Mouse (Mus musculus) splenic B cell, adult 2 months (primary cell): ENCODE measurements around the gene Slco6d1.
"Not testable (repeated sequence)": the region's sequence is repeated elsewhere in the genome, so short reads cannot be mapped to it uniquely, and the experiment has no call there.

ENCODE experiments used
- DNase-seq: peaks from one replicate; pipeline ENCODE4 v3.0.0-alpha.2; 2011; ENCODE audit warnings: low read depth, low spot score
- H3K27me3 ChIP-seq: 2 replicates; pipeline ENCODE4 v1.6.1; 2012; ENCODE audit warnings: mild to moderate bottlenecking, low read length, moderate library complexity, mixed read lengths; ENCODE audit not compliant: control insufficient read depth, poor library complexity, insufficient read depth, severe bottlenecking
- H3K36me3 ChIP-seq: 2 replicates; pipeline ENCODE4 v1.6.1; 2012; ENCODE audit warnings: mild to moderate bottlenecking, low read length, moderate library complexity, mixed read lengths; ENCODE audit not compliant: control insufficient read depth, poor library complexity, insufficient read depth, severe bottlenecking

The Slco6d1 gene

GRCm38 (mm10) chr1:98420824-98421223 lies at the start of gene Slco6d1:
TSS of gene Slco6d1 (plus strand) at chr1:98421124.
- no peak for DNase-seq
- no peaks in the 10 kb centered on the region for H3K36me3 ChIP-seq

GRCm38 (mm10) chr1:98392001-98392400 lies 28.9 kb upstream of the Slco6d1 start:
- DNase-seq, result no peak
- no peaks in the 10 kb centered on the region for H3K36me3 ChIP-seq
- no peaks in the 10 kb centered on the region for H3K27me3 ChIP-seq

More at GRCm38 (mm10) chr1:98420824-98421223, at the start of gene Slco6d1:
- H3K27me3 ChIP-seq, result no peaks in the 10 kb centered on the region

- H3K27me3 ChIP-seq, result no peaks in the 10 kb centered on the region
- no peak for DNase-seq
- H3K36me3 ChIP-seq, result no peaks in the 10 kb centered on the region
Measured at GRCm38 (mm10) chr1:98447929-98448328, 27.0 kb downstream of the Slco6d1 start.

DNA sequence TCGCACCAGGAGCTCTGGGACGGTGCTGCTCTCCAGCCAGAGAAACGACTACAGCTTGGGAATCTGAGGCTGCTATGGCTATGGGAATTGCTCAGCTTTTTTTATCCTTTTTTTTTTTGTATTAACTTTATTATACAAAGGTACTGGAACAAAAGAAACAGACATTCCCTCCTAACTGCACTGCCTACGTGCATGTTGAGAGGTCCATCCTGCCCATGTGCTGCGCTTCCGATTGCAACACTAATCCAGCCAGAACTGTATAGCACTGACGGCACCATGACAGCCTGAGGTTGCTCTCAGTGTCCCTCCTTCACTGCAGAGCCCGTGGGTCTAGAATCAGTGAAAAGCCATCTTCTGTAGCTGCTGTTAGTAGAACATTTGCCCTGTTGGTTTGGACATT lies 38.3 kb downstream of the Slco6d1 start:
- DNase-seq, H3K27me3 ChIP-seq, H3K36me3 ChIP-seq: not testable (repeated sequence)

DNA sequence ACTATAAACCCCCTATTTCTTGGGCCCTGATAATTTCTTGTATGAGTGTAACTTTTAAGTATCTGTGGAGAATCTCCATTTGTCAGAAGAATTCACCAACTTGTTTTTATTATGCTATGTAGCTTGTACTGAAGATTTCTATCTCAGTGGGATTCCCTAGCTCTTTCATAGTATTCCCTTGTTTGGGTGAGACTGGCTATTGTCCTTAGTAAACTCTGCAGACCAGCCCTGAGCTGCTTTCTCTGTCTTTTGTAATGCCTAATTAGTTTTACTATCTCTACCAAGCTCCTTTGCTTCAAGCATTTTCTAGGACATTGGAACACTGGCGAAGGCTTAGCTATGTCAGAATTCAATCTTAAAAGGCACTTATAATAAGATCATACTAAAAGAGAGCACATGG lies 55.5 kb downstream of the Slco6d1 start:
- not testable (repeated sequence) for H3K27me3 ChIP-seq, H3K36me3 ChIP-seq, DNase-seq

DNA sequence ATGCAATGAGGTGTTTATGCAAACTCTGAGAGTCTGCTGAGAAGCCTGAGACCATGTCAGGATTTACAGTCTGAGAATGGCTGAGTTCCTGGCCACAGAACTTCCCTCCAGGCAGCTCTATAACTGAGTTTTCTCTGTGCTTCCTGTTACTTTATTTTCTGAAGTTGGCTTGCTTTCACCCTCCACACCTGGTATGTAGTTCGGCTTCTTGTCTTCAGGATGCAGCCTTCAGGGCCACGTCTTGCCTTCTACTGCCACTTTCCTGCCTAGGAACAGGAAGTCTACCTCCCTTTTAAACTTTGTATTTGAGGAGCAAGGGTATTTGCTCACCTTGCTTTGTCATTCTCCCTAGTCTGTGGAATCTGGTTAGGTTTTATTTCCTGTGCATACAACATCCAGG lies 58.3 kb downstream of the Slco6d1 start:
- DNase-seq, result no peak
- Histone ChIP-seq H3K36me3 (no peaks in the 10 kb centered on the region), H3K27me3 (no peaks in the 10 kb centered on the region)

DNA sequence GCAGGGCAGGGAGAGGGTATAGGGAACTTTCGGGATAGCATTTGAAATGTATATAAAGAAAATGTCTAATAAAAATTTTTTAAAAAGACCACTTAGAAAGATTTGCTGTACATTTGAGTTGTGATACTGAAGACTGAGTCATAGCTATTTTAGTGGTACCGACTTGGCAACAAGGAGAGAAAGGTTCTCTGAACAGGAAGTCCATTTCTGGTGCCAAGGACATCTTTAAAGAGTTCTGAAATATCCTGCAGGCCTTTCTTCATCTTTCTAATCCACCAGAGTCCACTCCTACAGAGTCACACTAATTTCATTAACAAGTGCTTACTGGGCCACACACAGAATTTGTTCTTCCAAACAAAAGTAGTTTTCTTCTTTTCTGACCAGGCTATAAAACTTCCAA lies 85.1 kb downstream of the Slco6d1 start:
- H3K27me3 ChIP-seq, result no peaks in the 10 kb centered on the region

DNA sequence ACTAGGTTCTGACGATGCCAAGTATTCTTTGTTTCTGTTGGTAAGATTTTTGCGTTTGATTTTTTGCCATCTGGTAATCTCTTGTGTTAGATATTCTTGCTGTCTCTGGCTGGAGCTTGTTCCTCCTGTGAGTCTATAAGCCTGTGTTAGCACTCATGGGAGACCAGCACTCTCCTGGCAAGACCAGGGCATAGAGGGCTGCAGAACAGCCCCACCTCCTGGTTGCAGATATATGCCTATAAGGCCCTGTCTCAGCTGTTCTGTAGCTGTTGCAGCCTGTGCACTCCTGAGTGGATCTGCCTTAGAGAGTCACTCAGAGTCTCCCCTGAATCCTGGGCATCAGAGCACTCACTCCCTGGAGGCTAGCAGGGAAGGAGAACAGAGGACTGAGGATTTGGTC lies 102.1 kb downstream of the Slco6d1 start:
- Histone ChIP-seq H3K27me3 (no peaks in the 10 kb centered on the region), H3K36me3 (no peaks in the 10 kb centered on the region)
- no peak for DNase-seq

More for the DNA sequence above, 85.1 kb downstream of the Slco6d1 start:
- no peaks in the 10 kb centered on the region for H3K36me3 ChIP-seq
- no peak for DNase-seq

DNA sequence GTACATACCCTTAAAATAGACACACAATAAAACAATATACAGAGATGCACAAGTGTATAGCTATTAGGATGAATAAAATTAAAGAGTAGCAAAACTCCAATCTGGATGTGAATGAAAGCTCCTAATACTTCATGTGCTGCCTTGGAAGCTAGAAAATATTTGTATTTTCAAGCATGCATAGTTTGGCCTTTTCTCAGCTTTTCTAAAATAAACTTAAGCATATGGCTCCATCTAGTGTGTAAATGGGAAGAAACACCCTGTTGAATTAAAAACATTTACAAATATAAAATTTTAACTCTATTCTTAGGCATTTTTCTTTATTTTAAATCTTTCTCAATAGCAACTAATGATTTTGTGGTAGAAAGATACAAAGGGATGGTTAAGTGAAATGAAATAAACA lies 102.6 kb downstream of the Slco6d1 start:
- DNase-seq, result no peak
- H3K36me3 ChIP-seq, result no peaks in the 10 kb centered on the region
- H3K27me3 ChIP-seq, result no peaks in the 10 kb centered on the region

DNA sequence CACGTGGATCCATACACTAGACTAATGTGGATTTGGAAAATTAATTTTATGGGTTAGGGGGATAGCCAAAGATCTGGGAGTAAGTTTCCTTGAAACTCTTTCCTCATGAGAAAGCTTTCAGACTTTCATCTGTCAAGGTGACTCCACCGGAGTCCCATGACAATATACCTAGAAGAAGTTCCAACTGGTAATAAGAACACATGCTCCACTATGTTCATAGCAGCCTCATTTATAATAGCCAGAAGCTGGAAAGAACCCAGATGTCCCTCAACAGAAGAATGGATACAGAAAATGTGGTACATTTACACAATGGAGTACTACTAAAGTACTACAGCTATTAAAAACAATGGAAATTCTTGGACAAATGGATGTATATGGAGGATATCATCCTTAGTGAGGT lies 107.4 kb downstream of the Slco6d1 start:
- not testable (repeated sequence) for DNase-seq, H3K36me3 ChIP-seq, H3K27me3 ChIP-seq

GRCm38 (mm10) chr1:98545372-98545771 lies 124.4 kb downstream of the Slco6d1 start:
- H3K27me3 ChIP-seq, result no peaks in the 10 kb centered on the region
- DNase-seq, result no peak
- no peaks in the 10 kb centered on the region for H3K36me3 ChIP-seq

DNA sequence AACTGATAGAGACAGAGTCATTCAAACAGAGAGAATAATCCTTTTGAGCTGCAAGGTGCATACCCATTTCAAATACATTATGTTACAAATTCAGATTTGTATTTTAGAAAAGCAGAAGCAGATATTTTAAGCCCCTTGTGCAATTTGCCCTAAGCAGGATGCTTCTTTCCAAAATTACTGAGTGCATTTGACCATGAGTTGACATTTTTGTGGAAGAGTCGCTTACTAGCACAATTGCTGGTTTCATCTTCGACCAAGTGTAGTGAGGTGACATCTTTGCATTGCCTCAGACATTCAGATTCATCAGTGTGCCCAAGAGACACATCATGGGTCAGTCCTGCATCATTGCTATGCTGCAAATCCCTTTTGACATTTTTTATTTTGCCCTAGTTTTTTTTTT lies 133.5 kb downstream of the Slco6d1 start:
- Histone ChIP-seq H3K27me3 (no peaks in the 10 kb centered on the region), H3K36me3 (no peaks in the 10 kb centered on the region)
- DNase-seq, result no peak

GRCm38 (mm10) chr1:98565701-98566100 lies 144.8 kb downstream of the Slco6d1 start:
- DNase-seq, result no peak
- Histone ChIP-seq H3K36me3 (no peaks in the 10 kb centered on the region), H3K27me3 (no peaks in the 10 kb centered on the region)
